Mouse (Mus musculus): ENCODE measurements around the gene Rsph14.
A peak's percentile ranks its signal among the peaks of the same experiment; 100 is the strongest.

The Rsph14 gene

DNA sequence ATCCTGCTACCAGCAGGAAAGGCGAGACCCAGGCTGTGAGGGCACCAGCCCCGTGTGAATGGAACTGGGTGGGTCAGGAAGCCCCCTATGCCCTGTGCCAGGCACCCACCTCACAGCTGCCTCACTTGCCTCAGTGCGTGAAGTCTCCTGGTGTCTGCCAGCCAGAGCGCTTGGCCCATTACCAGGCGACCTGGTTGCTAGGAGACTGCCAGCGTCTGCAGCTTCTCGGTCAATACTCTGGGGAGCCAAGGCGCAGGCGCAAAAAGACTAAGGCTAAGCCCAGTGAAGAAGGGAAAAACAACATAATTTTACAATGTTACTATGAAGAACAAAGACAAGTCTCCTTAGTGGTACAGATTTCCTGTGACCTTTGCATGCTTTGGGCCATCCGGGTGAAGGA is at the start of gene Rsph14:
Gene Rsph14, minus strand, starts transcription at position 192 of the 400 bp plus-strand sequence.
- DNase-seq (ENCODE audit: inconsistent age in 2 of 2, low spot score in 1 of 2) = peak; percentile 93 to 96

- no peak for DNase-seq (ENCODE audit: inconsistent age in 2 of 2, low spot score in 1 of 2)
Observed at GRCm38 (mm10) chr10:75078174-75079128, 46.1 kb upstream of the Rsph14 start.

DNA sequence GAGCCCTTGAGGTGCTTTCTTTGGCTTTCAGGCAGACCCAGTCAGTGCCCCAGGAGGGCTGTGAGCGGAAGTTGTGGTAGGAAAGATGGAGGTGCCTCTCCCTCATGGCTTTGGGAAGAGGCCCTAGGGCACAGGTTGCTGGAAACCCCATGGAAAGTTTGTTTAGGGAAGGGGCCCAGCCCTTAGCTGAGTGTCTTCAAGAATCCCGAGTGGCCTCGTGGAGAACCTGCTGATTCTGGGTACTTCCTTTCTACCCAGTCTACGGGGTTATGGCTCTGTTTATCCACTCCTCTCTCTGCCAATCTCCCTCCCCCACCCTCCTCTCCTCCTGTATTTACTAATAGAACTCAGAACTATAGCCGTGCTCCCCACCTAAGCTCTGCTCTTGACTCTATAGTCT is 43.3 kb upstream of the Rsph14 start:
- no peak for DNase-seq (ENCODE audit: inconsistent age in 2 of 2, low spot score in 1 of 2)

DNA sequence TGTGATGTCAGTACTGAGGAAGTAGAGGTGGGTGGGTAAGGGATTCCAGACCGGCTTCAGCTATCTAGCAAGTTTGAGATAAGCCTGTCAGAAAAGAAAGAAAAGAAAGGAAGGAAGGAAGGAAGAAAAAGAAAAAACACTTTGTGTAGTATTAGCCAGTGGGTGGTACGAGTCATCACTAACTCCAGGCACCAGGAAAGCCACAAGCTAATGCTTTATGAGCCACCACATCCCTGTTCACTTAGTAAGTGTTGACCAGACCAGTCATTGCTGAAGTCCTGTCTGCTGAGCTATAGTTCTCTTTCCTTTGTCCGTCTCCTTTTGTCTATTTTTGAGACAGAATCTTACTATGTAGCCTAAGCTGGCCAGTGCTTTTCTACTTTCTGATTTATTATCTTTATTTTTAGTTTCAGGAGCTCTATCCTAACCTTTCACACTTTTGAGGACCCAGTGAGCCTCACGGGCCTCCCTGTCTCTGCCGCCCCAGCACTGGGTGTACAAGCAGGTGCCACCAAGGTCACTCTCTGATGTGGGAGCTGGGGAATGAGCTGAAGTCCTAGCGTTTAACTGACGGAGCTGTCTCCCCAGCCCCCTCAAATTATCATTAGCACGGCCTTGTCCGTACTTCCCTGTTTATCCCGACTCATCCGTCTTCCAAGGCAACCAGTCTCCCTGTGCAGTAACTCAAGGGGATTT is 38.0 kb upstream of the Rsph14 start:
- peak; percentile 75 to 79 for DNase-seq (ENCODE audit: inconsistent age in 2 of 2, low spot score in 1 of 2)

DNA sequence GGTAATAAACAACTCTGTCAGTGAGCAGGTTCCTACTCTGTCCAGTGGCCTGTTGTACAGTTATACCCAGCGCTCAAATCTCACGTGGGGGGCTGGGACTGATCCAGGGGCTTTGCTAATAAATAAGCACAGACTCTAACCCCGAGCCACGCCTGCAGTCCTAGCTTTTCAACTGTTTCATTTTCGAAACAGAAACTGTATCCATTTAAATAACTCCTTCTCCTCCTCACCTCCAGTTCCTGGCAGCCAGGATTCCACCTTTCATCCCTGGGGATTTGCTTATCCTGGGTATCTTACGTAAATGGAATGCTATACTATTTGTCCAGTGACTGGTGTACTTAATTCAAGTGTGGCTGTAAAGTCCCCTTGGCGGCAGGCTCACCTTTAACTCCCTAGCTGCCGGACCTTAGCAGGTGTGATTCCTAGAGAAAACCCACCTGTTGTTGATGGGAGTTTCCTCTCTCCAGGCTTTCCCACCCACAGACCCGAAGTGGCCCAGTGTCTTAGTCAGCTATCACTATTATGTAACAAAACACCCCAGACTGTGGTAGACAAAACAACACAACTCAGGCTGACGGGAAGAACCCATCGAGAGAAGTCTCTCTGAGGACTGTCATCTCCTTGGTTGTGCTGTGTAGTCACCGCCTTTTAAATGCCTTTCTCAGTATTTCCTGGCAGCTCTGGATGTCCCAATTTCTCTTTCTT is 36.4 kb upstream of the Rsph14 start:
- no peak for DNase-seq (ENCODE audit: inconsistent age in 2 of 2, low spot score in 1 of 2)

GRCm38 (mm10) chr10:75068086-75068485 is 35.7 kb upstream of the Rsph14 start:
- no peak for DNase-seq (ENCODE audit: inconsistent age in 2 of 2, low spot score in 1 of 2)

GRCm38 (mm10) chr10:75067446-75067845 is 35.1 kb upstream of the Rsph14 start:
- DNase-seq (ENCODE audit: inconsistent age in 2 of 2, low spot score in 1 of 2) = no peak

GRCm38 (mm10) chr10:75065691-75066090 is 33.3 kb upstream of the Rsph14 start:
- DNase-seq (ENCODE audit: inconsistent age in 2 of 2, low spot score in 1 of 2) = no peak

DNA sequence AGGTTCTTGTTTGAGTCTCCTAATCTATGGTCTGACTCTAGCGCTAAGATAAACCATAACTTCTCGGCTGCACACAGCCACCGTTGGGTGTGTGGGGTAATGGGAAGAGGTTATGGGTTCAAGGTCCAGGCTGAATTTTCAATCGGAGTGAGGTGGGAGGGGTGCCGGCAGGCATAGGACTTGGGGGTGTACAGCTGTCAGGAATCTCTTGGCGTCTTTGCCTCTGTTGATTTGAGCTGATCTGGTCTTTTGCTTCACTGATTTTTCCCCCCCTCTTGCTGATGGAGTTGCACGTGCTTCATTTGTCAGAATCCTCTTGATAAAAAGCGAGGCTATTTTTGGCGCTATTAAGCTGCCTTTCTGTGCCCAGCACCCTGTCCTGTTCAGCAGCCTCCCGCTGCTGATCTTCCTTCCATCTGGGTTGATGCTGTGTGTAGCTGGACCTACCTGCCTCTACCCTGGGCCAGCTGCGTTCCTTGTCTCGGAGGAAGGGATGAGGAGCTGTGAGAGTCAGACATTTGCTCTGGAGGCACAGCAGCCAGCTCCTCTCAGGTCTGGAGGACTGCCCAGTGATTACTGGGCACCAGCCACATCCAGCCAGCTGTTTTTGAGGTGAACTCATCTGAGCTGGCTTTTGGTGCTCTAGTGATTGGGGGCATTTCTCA is 31.0 kb upstream of the Rsph14 start:
- peak; percentile 54 to 71 for DNase-seq (ENCODE audit: inconsistent age in 2 of 2, low spot score in 1 of 2)

GRCm38 (mm10) chr10:75062621-75063020 is 30.2 kb upstream of the Rsph14 start:
- no peak for DNase-seq (ENCODE audit: inconsistent age in 2 of 2, low spot score in 1 of 2)

GRCm38 (mm10) chr10:75062189-75062561 is 29.8 kb upstream of the Rsph14 start:
- DNase-seq (ENCODE audit: inconsistent age in 2 of 2, low spot score in 1 of 2) = peak in 1 of 2 experiments; percentile 64

DNA sequence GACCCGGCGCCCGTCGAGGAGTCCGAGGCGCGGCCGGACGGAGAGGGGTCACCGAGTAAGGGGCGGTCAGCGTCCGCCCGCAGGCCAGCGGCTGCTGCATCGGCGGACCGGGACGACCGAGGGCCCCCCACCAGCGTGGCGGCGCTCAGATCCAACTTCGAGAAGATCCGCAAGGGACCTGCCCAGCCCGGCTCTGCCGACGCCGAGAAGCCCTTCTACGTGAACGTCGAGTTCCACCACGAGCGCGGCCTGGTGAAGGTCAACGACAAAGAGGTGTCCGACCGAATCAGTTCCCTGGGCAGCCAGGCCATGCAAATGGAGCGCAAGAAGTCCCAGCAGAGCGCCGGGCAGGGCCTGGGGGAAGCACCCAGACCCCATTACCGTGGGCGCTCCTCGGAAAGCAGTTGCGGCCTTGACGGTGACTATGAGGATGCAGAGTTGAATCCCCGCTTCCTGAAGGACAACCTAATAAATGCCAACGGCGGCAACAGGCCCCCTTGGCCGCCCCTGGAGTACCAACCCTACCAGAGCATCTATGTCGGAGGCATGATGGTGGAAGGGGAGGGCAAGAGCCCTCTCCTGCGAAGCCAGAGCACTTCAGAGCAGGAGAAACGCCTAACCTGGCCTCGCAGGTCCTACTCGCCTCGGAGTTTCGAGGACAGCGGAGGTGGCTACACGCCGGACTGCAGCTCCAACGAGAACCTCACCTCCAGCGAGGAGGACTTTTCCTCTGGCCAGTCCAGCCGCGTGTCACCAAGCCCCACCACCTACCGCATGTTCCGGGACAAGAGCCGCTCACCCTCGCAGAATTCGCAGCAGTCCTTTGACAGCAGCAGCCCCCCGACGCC is 29.2 kb upstream of the Rsph14 start:
- peak; percentile 64 to 77 for DNase-seq (ENCODE audit: inconsistent age in 2 of 2, low spot score in 1 of 2)

- DNase-seq (ENCODE audit: inconsistent age in 2 of 2, low spot score in 1 of 2) = peak in 1 of 2 experiments; percentile 74
Observed at GRCm38 (mm10) chr10:75060843-75061235, 28.5 kb upstream of the Rsph14 start.

- peak; percentile 86 to 94 for DNase-seq (ENCODE audit: inconsistent age in 2 of 2, low spot score in 1 of 2)
Observed at GRCm38 (mm10) chr10:75060217-75060842, 27.9 kb upstream of the Rsph14 start, which contains the start of gene Bcr. Bcr (plus strand) TSS chr10:75060592.

- peak; percentile 80 to 94 for DNase-seq (ENCODE audit: inconsistent age in 2 of 2, low spot score in 1 of 2)
Observed at GRCm38 (mm10) chr10:75059396-75059795, 27.0 kb upstream of the Rsph14 start.

DNA sequence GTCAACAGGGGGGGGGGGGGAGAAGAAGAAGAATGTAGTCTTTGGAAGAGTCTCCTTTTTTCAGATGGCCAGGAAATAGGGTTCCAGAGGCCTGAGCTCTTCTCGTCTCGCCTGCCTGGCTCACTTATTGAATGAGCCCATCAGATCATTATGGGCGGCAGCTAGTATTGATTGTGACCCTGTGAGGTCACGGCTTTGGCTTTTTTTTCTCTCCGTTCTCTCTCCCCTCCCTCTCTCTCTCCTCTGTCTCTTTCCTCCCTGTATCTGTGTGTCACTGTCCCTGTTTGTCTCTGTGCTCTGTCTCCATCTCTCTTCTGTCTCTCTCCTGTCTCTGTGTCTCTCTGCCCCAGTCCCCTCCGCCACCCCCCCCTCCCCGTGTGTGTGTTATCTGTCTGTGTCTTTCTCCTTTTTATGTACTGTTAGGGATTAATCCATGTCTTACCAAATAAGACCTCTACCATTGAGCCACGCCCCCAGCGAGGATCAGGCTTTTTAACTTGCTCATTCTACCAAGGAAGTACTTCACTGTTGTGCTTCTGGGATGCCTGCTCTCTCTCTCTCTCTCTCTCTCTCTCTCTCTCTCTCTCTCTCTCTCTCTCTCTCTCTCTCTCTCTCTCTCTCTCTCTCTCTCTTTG is 26.5 kb upstream of the Rsph14 start:
- DNase-seq (ENCODE audit: inconsistent age in 2 of 2, low spot score in 1 of 2) = no peak

DNA sequence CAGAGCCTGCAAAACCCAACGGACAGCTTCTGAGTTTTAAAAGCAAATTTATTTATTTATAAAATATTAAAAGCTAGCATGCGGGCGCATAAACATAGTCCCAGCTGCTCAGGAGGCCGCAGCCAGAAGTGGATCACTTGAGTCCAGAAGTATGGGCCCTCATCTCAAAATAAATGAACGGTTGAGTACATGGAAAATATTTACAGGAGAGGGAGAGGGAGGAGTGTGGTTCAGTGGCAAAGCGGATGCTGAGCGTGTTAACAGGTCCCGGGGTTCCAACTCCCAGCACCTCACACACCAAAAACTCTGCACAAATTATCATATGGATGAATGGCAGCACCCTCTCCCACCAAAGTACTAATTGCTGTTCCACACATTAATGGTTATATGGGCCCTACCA is 25.9 kb upstream of the Rsph14 start:
- DNase-seq (ENCODE audit: inconsistent age in 2 of 2, low spot score in 1 of 2) = no peak

DNA sequence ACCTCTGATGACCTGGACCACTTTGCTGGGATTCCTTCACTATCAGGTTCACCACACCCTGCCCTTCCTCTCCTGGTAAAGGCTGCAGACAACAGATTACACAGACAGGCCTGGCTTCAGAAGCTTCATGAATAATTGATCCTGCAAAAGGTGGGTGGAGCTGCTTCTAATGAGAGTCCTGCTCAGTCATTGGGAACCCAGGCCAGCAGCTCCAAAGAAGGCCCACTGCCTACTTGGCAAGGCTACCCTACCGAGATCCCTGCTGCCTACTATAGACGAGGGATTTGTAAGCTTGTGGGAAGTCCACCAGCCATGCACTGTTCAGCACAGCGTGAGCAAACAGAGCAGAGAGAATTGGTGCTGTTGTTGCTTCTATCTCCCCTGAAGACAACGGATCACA is 23.9 kb upstream of the Rsph14 start:
- DNase-seq (ENCODE audit: inconsistent age in 2 of 2, low spot score in 1 of 2) = no peak

- DNase-seq (ENCODE audit: inconsistent age in 2 of 2, low spot score in 1 of 2) = no peak
Observed at GRCm38 (mm10) chr10:75055672-75056071, 23.3 kb upstream of the Rsph14 start.
